Comparison of ENCODE assay signal across 8 mouse cellular contexts in genomic region chr6:83124851-83125312, GRCm38 (mm10). TPM values are rescaled to one million over a fixed set of nuclear protein-coding genes. Genes with fewer than 3 reads are reported as not detected.
A peak's percentile ranks its signal among the peaks of the same experiment; 100 is the strongest.
DNase-seq lines count a peak whose midpoint lies in the region; ATAC-seq lines count a peak whose summit lies in the region.

No protein-coding gene starts in this region.

- peaks cover 37% of the 10 kb centered on the region for H3K4me1 ChIP-seq in hindbrain, embryonic 12.5 days

- H3K9me3 ChIP-seq in hindbrain, embryonic 12.5 days (replicated peaks) = no peaks in the 10 kb centered on the region

- under 1% methylated on average over 30 of the region's 30 CpGs for WGBS in hindbrain, embryonic 12.5 days

- H3K27me3 ChIP-seq in hindbrain, embryonic 12.5 days = no peaks in the 10 kb centered on the region

- H3K4me3 ChIP-seq in hindbrain, embryonic 12.5 days = peak overlapping the region; percentile 69

- ATAC-seq in hindbrain, embryonic 12.5 days (ENCODE audit: low FRiP score) = no peak

- H3K4me2 ChIP-seq in hindbrain, embryonic 12.5 days (replicated peaks) = peak overlapping the region; percentile 71

- peak; percentile 90 for DNase-seq in Muller cell, postnatal 12 days (ENCODE audit: inconsistent ontology term)
- DNase-seq in cerebellum, adult 9-11 months = peak; percentile 91
- peak; percentile 83 to 92 for DNase-seq in frontal cortex, adult 2 months (ENCODE audit: extremely low spot score in 1 of 2, low spot score in 1 of 2)
- peak; percentile 77 to 81 for DNase-seq in layer of hippocampus, postnatal 25 days (ENCODE audit: extremely low spot score in 1 of 2, low spot score in 1 of 2)
- DNase-seq in lung, postnatal 25 days (ENCODE audit: low spot score) = peak; percentile 95
- peak; percentile 97 for DNase-seq in retina, embryonic 14.5 days (ENCODE audit: low spot score)
- peak; percentile 91 for DNase-seq in thymus, postnatal 4 days

- H3K27ac ChIP-seq in hindbrain, embryonic 12.5 days = peak overlapping the region; percentile 74

- no peaks in the 10 kb centered on the region for H3K36me3 ChIP-seq in hindbrain, embryonic 12.5 days

- peak overlapping the region; percentile 79 for H3K9ac ChIP-seq in hindbrain, embryonic 12.5 days

RNA-seq across cellular contexts. Expression of gene Ino80b, which starts 0.3 kb away (rescaled TPM):
- 24.6 and 31.4 TPM in 2 replicates for polyA plus RNA-seq in frontal cortex, adult 2 months (2012; rRNA removed)
- 19.6 and 19.9 TPM in 2 replicates for polyA plus RNA-seq in hindbrain, embryonic 12.5 days (2016; fragmentation: Nextera tagmentation; extraction: Ambion mirVana)
- 10 to 100 TPM; 24.0 to 26.2 TPM for total RNA-seq in layer of hippocampus, postnatal 25 days (2021)

RNA-seq across cellular contexts. Expression of gene Wbp1, which starts 3.5 kb away (rescaled TPM):
- 95.9 and 107 TPM in 2 replicates for polyA plus RNA-seq in frontal cortex, adult 2 months (2012; rRNA removed)
- 206 and 212 TPM in 2 replicates for polyA plus RNA-seq in hindbrain, embryonic 12.5 days (2016; fragmentation: Nextera tagmentation; extraction: Ambion mirVana)
- 10 to 100 TPM; 54.3 to 58.0 TPM for total RNA-seq in layer of hippocampus, postnatal 25 days (2021)

RNA-seq across cellular contexts. Expression of gene Mogs, which starts 9.6 kb away (rescaled TPM):
- polyA plus RNA-seq in frontal cortex, adult 2 months (2012; rRNA removed) = 30.6 and 31.6 TPM in 2 replicates
- polyA plus RNA-seq in hindbrain, embryonic 12.5 days (2016; fragmentation: Nextera tagmentation; extraction: Ambion mirVana) = 42.6 TPM in 2 replicates
- 10 to 100 TPM; 25.7 to 28.9 TPM for total RNA-seq in layer of hippocampus, postnatal 25 days (2021)

RNA-seq across cellular contexts. Expression of gene Rtkn, which starts 10.4 kb away (rescaled TPM):
- 101 and 119 TPM in 2 replicates for polyA plus RNA-seq in frontal cortex, adult 2 months (2012; rRNA removed)
- polyA plus RNA-seq in hindbrain, embryonic 12.5 days (2016; fragmentation: Nextera tagmentation; extraction: Ambion mirVana) = 40.7 and 42.6 TPM in 2 replicates
- 10 to 100 TPM; 83.6 to 93.5 TPM for total RNA-seq in layer of hippocampus, postnatal 25 days (2021)

RNA-seq across cellular contexts. Expression of gene Mrpl53, which starts 16.0 kb away (rescaled TPM):
- polyA plus RNA-seq in frontal cortex, adult 2 months (2012; rRNA removed) = 96.4 and 109 TPM in 2 replicates
- 110 and 124 TPM in 2 replicates for polyA plus RNA-seq in hindbrain, embryonic 12.5 days (2016; fragmentation: Nextera tagmentation; extraction: Ambion mirVana)
- 10 to 100 TPM; 67.0 to 67.7 TPM for total RNA-seq in layer of hippocampus, postnatal 25 days (2021)
